Mouse (Mus musculus): ENCODE data around the gene Cdk9. TPM values are rescaled to one million over a fixed set of nuclear protein-coding genes. Genes with fewer than 3 reads are reported as not detected.

The Cdk9 gene
- polyA plus RNA-seq, 1 experiment from 2014 or later, result 130 TPM

GRCm38 (mm10) chr2:32680961-32681650 lies 31.8 kb downstream of the Cdk9 start:
- no peaks in the 10 kb centered on the region for H3K9me3 ChIP-seq
- H3K27ac ChIP-seq (replicated peaks), result peak overlapping the region; percentile 55
- H3K27me3 ChIP-seq (replicated peaks; ENCODE audit: low read depth, poor library complexity, severe bottlenecking), result no peaks in the 10 kb centered on the region
- peaks cover 46% of the 10 kb centered on the region for H3K36me3 ChIP-seq (replicated peaks)
- no peak overlapping the region for H3K4me3 ChIP-seq
- no peak for DNase-seq (ENCODE audit: low spot score)
- peaks cover 26% of the 10 kb centered on the region for H3K4me1 ChIP-seq
- WGBS, result 88% methylated on average over 19 of the region's 19 CpGs

- H3K27me3 ChIP-seq (replicated peaks; ENCODE audit: low read depth, poor library complexity, severe bottlenecking), result no peaks in the 10 kb centered on the region
- H3K4me3 ChIP-seq, result no peak overlapping the region
- H3K36me3 ChIP-seq (replicated peaks), result peaks cover 38% of the 10 kb centered on the region
- DNase-seq (ENCODE audit: low spot score), result no peak
- peak overlapping the region; percentile 55 for H3K27ac ChIP-seq (replicated peaks)
- 61% methylated on average over 7 of the region's 7 CpGs for WGBS
- peaks cover 26% of the 10 kb centered on the region for H3K4me1 ChIP-seq
- no peaks in the 10 kb centered on the region for H3K9me3 ChIP-seq
Observed at GRCm38 (mm10) chr2:32680051-32680451, 32.8 kb downstream of the Cdk9 start.

GRCm38 (mm10) chr2:32677683-32678082 lies 35.2 kb downstream of the Cdk9 start:
- DNase-seq (ENCODE audit: low spot score), result no peak
- Histone ChIP-seq H3K27ac (replicated peaks) (no peak overlapping the region), H3K36me3 (replicated peaks) (peaks cover 27% of the 10 kb centered on the region), H3K9me3 (no peaks in the 10 kb centered on the region), H3K4me3 (no peak overlapping the region), H3K27me3 (replicated peaks; ENCODE audit: low read depth, poor library complexity, severe bottlenecking) (no peaks in the 10 kb centered on the region), H3K4me1 (peaks cover 23% of the 10 kb centered on the region)
- WGBS, result 91% methylated on average over 7 of the region's 7 CpGs

GRCm38 (mm10) chr2:32676821-32677220 lies 36.1 kb downstream of the Cdk9 start:
- Histone ChIP-seq H3K9me3 (no peaks in the 10 kb centered on the region), H3K4me3 (no peak overlapping the region), H3K36me3 (replicated peaks) (peaks cover 22% of the 10 kb centered on the region), H3K27ac (replicated peaks) (no peak overlapping the region), H3K27me3 (replicated peaks; ENCODE audit: low read depth, poor library complexity, severe bottlenecking) (no peaks in the 10 kb centered on the region), H3K4me1 (peaks cover 20% of the 10 kb centered on the region)
- 83% methylated on average over 3 of the region's 3 CpGs for WGBS
- DNase-seq (ENCODE audit: low spot score), result no peak

GRCm38 (mm10) chr2:32673176-32673917 lies 39.5 kb downstream of the Cdk9 start:
- H3K27me3 ChIP-seq (replicated peaks; ENCODE audit: low read depth, poor library complexity, severe bottlenecking), result no peaks in the 10 kb centered on the region
- no peak for DNase-seq (ENCODE audit: low spot score)
- 84% methylated on average over 16 of the region's 16 CpGs for WGBS
- peaks cover 18% of the 10 kb centered on the region for H3K36me3 ChIP-seq (replicated peaks)
- H3K4me3 ChIP-seq, result no peak overlapping the region
- H3K9me3 ChIP-seq, result no peaks in the 10 kb centered on the region
- 0 out of 2 replicates have a peak overlapping the region, but pooled peaks have one; percentile 3 for H3K27ac ChIP-seq (replicated peaks)
- peaks cover 2% of the 10 kb centered on the region; the same call in 1 of the 2 replicates for H3K4me1 ChIP-seq

GRCm38 (mm10) chr2:32671907-32672595 lies 40.8 kb downstream of the Cdk9 start:
- Histone ChIP-seq H3K9me3 (no peaks in the 10 kb centered on the region), H3K27me3 (replicated peaks; ENCODE audit: low read depth, poor library complexity, severe bottlenecking) (no peaks in the 10 kb centered on the region), H3K4me3 (no peak overlapping the region), H3K27ac (replicated peaks) (no peak overlapping the region), H3K36me3 (replicated peaks) (peaks cover 18% of the 10 kb centered on the region), H3K4me1 (peaks cover 6% of the 10 kb centered on the region; the same call in 1 of the 2 replicates)
- 76% methylated on average over 9 of the region's 9 CpGs for WGBS
- no peak for DNase-seq (ENCODE audit: low spot score)

- Histone ChIP-seq H3K27ac (replicated peaks) (no peak overlapping the region; the same call in 1 of the 2 replicates), H3K4me1 (peaks cover 7% of the 10 kb centered on the region; the same call in 1 of the 2 replicates), H3K27me3 (replicated peaks; ENCODE audit: low read depth, poor library complexity, severe bottlenecking) (no peaks in the 10 kb centered on the region), H3K36me3 (replicated peaks) (peaks cover 18% of the 10 kb centered on the region), H3K4me3 (no peak overlapping the region), H3K9me3 (no peaks in the 10 kb centered on the region)
- no peak for DNase-seq (ENCODE audit: low spot score)
- WGBS, result 88% methylated on average over 9 of the region's 9 CpGs
Observed at GRCm38 (mm10) chr2:32671147-32671546, 41.7 kb downstream of the Cdk9 start.

- no peaks in the 10 kb centered on the region for H3K27me3 ChIP-seq (replicated peaks; ENCODE audit: low read depth, poor library complexity, severe bottlenecking)
- peak overlapping the region; percentile 35; the same call in 1 of the 2 replicates for H3K27ac ChIP-seq (replicated peaks)
- no peak for DNase-seq (ENCODE audit: low spot score)
- no peak overlapping the region for H3K4me3 ChIP-seq
- WGBS, result 86% methylated on average over 3 of the region's 3 CpGs
- peaks cover 16% of the 10 kb centered on the region; the same call in 1 of the 2 replicates for H3K4me1 ChIP-seq
- no peaks in the 10 kb centered on the region for H3K9me3 ChIP-seq
- peaks cover 16% of the 10 kb centered on the region for H3K36me3 ChIP-seq (replicated peaks)
Observed at GRCm38 (mm10) chr2:32669876-32670275, 43.0 kb downstream of the Cdk9 start.

GRCm38 (mm10) chr2:32668176-32668575 lies 44.7 kb downstream of the Cdk9 start:
- H3K27me3 ChIP-seq (replicated peaks; ENCODE audit: low read depth, poor library complexity, severe bottlenecking), result no peaks in the 10 kb centered on the region
- H3K9me3 ChIP-seq, result no peaks in the 10 kb centered on the region
- peak overlapping the region; percentile 75 for H3K27ac ChIP-seq (replicated peaks)
- no peak for DNase-seq (ENCODE audit: low spot score)
- WGBS, result 89% methylated on average over 7 of the region's 7 CpGs
- H3K4me3 ChIP-seq, result no peak overlapping the region
- H3K36me3 ChIP-seq (replicated peaks), result peaks cover 4% of the 10 kb centered on the region
- peaks cover 16% of the 10 kb centered on the region; the same call in 1 of the 2 replicates for H3K4me1 ChIP-seq

GRCm38 (mm10) chr2:32667775-32668174 lies 45.1 kb downstream of the Cdk9 start:
- no peaks in the 10 kb centered on the region for H3K9me3 ChIP-seq
- peak overlapping the region; percentile 75 for H3K27ac ChIP-seq (replicated peaks)
- H3K4me3 ChIP-seq, result no peak overlapping the region
- H3K27me3 ChIP-seq (replicated peaks; ENCODE audit: low read depth, poor library complexity, severe bottlenecking), result no peaks in the 10 kb centered on the region
- 56% methylated on average over 11 of the region's 11 CpGs for WGBS
- 0 out of 2 replicates have a peak, but pooled peaks cover 3% of the 10 kb centered on the region for H3K36me3 ChIP-seq (replicated peaks)
- DNase-seq (ENCODE audit: low spot score), result no peak
- peaks cover 16% of the 10 kb centered on the region; the same call in 1 of the 2 replicates for H3K4me1 ChIP-seq

- Histone ChIP-seq H3K36me3 (replicated peaks) (no peaks in the 10 kb centered on the region), H3K27ac (replicated peaks) (peak overlapping the region; percentile 44; the same call in 1 of the 2 replicates), H3K4me1 (peaks cover 30% of the 10 kb centered on the region), H3K27me3 (replicated peaks; ENCODE audit: low read depth, poor library complexity, severe bottlenecking) (no peaks in the 10 kb centered on the region), H3K4me3 (no peak overlapping the region), H3K9me3 (no peaks in the 10 kb centered on the region)
- DNase-seq (ENCODE audit: low spot score), result no peak
- WGBS, result 89% methylated on average over 6 of the region's 6 CpGs
Observed at GRCm38 (mm10) chr2:32665853-32666252, 47.0 kb downstream of the Cdk9 start.

- whole genome bisulfite sequencing, result 86% methylated on average over 8 of the region's 8 CpGs
- peak overlapping the region; percentile 44; the same call in 1 of the 2 replicates for H3K27ac ChIP-seq (replicated peaks)
Observed at GRCm38 (mm10) chr2:32665345-32665744, 47.5 kb downstream of the Cdk9 start.

More at GRCm38 (mm10) chr2:32665345-32665744, 47.5 kb downstream of the Cdk9 start:
- no peaks in the 10 kb centered on the region for H3K36me3 ChIP-seq (replicated peaks)
- no peak overlapping the region for H3K4me3 ChIP-seq
- no peaks in the 10 kb centered on the region for H3K9me3 ChIP-seq
- DNase-seq (ENCODE audit: low spot score), result no peak
- H3K27me3 ChIP-seq (replicated peaks; ENCODE audit: low read depth, poor library complexity, severe bottlenecking), result no peaks in the 10 kb centered on the region
- peaks cover 30% of the 10 kb centered on the region for H3K4me1 ChIP-seq

Measured in embryonic facial prominence, embryonic 10.5 days (tissue).